Mouse (Mus musculus): ENCODE measurements around the gene Olfr1056. TPM values are rescaled to one million over a fixed set of nuclear protein-coding genes. Genes with fewer than 3 reads are reported as not detected.

The Olfr1056 gene
- not detected in 2 replicates for polyA plus RNA-seq (2012; rRNA removed)

GRCm38 (mm10) chr2:86362369-86362768 lies at the start of gene Olfr1056:
TSS of gene Olfr1056 (minus strand) at chr2:86362469.

GRCm38 (mm10) chr2:86388461-86388860 lies 26.2 kb upstream of the Olfr1056 start, which contains the start of gene Olfr1058:
TSS of gene Olfr1058 (minus strand) at chr2:86388561.

DNA sequence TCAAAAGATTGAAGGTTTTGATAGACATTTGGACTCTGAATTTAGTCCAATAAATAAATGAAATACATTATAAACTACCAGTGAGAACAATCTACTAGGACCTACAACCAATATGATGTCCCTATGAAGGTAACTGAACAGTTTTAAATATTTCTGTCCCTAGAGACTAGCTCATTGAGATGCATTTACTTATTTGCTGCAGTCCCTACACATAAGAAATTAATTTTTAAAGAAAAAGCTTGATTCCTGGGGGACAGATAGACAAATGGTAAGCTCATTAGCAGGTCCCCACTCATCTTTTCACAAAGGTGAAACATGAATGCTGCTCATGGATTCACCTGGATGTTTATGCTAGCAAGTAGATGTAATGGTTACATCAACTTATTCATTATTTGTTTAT lies 16.0 kb upstream of the Olfr1056 start, which contains the start of gene Olfr1057:
Gene Olfr1057 (minus strand): TSS at position 101 of the 400 bp plus-strand sequence.

DNA sequence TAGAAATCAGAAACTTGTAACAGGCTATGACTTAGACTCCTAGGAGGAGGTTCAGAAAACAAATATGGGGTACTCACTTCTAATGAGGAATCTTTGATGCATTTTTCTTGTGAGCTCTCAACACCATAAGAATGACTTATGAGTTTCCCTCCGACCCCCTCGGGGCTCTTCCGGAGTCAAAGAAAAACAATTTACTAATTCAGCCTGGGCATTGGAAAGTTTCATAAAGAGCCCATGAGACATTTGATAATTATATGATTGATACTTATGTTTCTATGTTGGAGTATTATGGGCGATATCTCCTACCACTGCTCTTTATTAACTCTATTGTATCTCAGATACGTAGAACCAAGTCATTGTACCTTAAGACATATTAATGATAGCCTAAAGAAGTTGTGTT lies 12.1 kb downstream of the Olfr1056 start, which contains the start of gene Olfr1055:
Gene Olfr1055 (minus strand): TSS at position 101 of the 400 bp plus-strand sequence.

DNA sequence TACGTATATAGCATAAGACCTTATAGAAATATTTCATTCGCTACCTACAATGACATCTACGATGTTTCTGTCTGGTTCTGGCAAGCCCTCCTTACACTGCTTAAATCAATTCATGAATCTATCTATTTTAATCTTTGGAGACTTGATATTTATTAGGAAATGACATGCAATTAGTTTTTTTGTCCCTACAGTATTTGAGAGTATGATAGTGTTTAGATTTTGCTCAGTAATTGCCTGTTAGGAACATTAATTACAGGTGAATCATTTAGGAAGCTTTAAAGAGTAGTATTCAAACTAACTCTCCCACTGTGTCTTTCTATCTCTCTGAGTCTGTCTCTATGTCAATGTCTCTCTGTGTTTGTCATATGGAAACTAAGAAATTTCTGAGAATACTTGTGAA lies 26.9 kb downstream of the Olfr1056 start, which contains the start of gene Olfr1054:
Gene Olfr1054 (minus strand): TSS at position 101 of the 400 bp plus-strand sequence.

GRCm38 (mm10) chr2:86315184-86315583 lies 47.1 kb downstream of the Olfr1056 start, which contains the start of gene Olfr1053:
TSS of gene Olfr1053 (minus strand) at chr2:86315284.

Other genes starting within 250 kb of the Olfr1056 start
- gene Olfr1039, start 226.5 kb downstream of the Olfr1056 start, polyA plus RNA-seq (2012; rRNA removed): not detected in 2 replicates
- gene Olfr1040, start 215.7 kb downstream of the Olfr1056 start, polyA plus RNA-seq (2012; rRNA removed): not detected in 2 replicates
- not detected in 2 replicates for gene Olfr1042, start 200.6 kb downstream of the Olfr1056 start, polyA plus RNA-seq (2012; rRNA removed)
- not detected in 2 replicates for gene Olfr1043, start 194.9 kb downstream of the Olfr1056 start, polyA plus RNA-seq (2012; rRNA removed)
- gene Olfr1044, start 184.6 kb downstream of the Olfr1056 start, polyA plus RNA-seq (2012; rRNA removed): not detected in 2 replicates
- not detected in 2 replicates for gene Olfr52, start 176.8 kb downstream of the Olfr1056 start, polyA plus RNA-seq (2012; rRNA removed)
- not detected in 2 replicates for gene Olfr1045, start 159.5 kb downstream of the Olfr1056 start, polyA plus RNA-seq (2012; rRNA removed)
- gene Olfr1046, start 143.2 kb downstream of the Olfr1056 start, polyA plus RNA-seq (2012; rRNA removed): not detected in 2 replicates
- gene Olfr1047, start 131.1 kb downstream of the Olfr1056 start, polyA plus RNA-seq (2012; rRNA removed): not detected in 2 replicates
- not detected in 2 replicates for gene Olfr1048, start 122.2 kb downstream of the Olfr1056 start, polyA plus RNA-seq (2012; rRNA removed)
- not detected in 2 replicates for gene Olfr1049, start 104.1 kb downstream of the Olfr1056 start, polyA plus RNA-seq (2012; rRNA removed)
- not detected in 2 replicates for gene Olfr1051, start 83.4 kb downstream of the Olfr1056 start, polyA plus RNA-seq (2012; rRNA removed)
- not detected in 2 replicates for gene Olfr1052, start 70.0 kb downstream of the Olfr1056 start, polyA plus RNA-seq (2012; rRNA removed)
- gene Olfr1053, start 47.2 kb downstream of the Olfr1056 start, polyA plus RNA-seq (2012; rRNA removed): not detected in 2 replicates
- gene Olfr1054, start 27.0 kb downstream of the Olfr1056 start, polyA plus RNA-seq (2012; rRNA removed): not detected in 2 replicates
- gene Olfr1055, start 12.2 kb downstream of the Olfr1056 start, polyA plus RNA-seq (2012; rRNA removed): not detected in 2 replicates
- not detected in 2 replicates for gene Olfr1057, start 15.9 kb upstream of the Olfr1056 start, polyA plus RNA-seq (2012; rRNA removed)
- gene Olfr1058, start 26.1 kb upstream of the Olfr1056 start, polyA plus RNA-seq (2012; rRNA removed): not detected in 2 replicates
- not detected in 2 replicates for gene Olfr1061, start 51.6 kb upstream of the Olfr1056 start, polyA plus RNA-seq (2012; rRNA removed)
- gene Olfr1062, start 64.3 kb upstream of the Olfr1056 start, polyA plus RNA-seq (2012; rRNA removed): not detected in 2 replicates
- gene Olfr1065, start 88.1 kb upstream of the Olfr1056 start, polyA plus RNA-seq (2012; rRNA removed): not detected in 2 replicates
- gene Olfr1066, start 93.8 kb upstream of the Olfr1056 start, polyA plus RNA-seq (2012; rRNA removed): not detected in 2 replicates
- gene Olfr228, start 124.9 kb upstream of the Olfr1056 start, polyA plus RNA-seq (2012; rRNA removed): not detected in 2 replicates
- not detected in 2 replicates for gene Olfr1076, start 146.0 kb upstream of the Olfr1056 start, polyA plus RNA-seq (2012; rRNA removed)
- not detected in 2 replicates for gene Olfr1079, start 180.0 kb upstream of the Olfr1056 start, polyA plus RNA-seq (2012; rRNA removed)
- not detected in 2 replicates for gene Olfr1080, start 195.8 kb upstream of the Olfr1056 start, polyA plus RNA-seq (2012; rRNA removed)
- not detected in 2 replicates for gene Olfr1082, start 236.5 kb upstream of the Olfr1056 start, polyA plus RNA-seq (2012; rRNA removed)